Comparison of ENCODE assay signal across 11 mouse cellular contexts in genomic region chr2:167265806-167266205, GRCm38 (mm10). TPM values are rescaled to one million over a fixed set of nuclear protein-coding genes. Genes with fewer than 3 reads are reported as not detected.
DNase-seq lines count a peak whose midpoint lies in the region; ATAC-seq and TF ChIP-seq lines count a peak whose summit lies in the region.
"Had no signal": no experiment of that assay in that cellular context is flagged by ENCODE, and none has a peak within 500 bp of the region (broad histone marks: within the 10 kb centered on the region; RNA-seq: fewer than 3 reads in every experiment).

No protein-coding gene starts in this region.

- H3K27me3 ChIP-seq in lung, embryonic 14.5 days (ENCODE audit: insufficient read depth, low read length), result no peaks in the 10 kb centered on the region
- H3K27me3 ChIP-seq: liver, embryonic 12.5 days had no signal

- ATAC-seq in lung, embryonic 14.5 days (ENCODE audit: insufficient read depth), result no peak
- ATAC-seq: liver, embryonic 12.5 days had no signal

- 40% methylated on average over 4 of the region's 5 CpGs for WGBS in lung, embryonic 14.5 days

- no peak overlapping the region for H3K4me3 ChIP-seq in lung, embryonic 14.5 days (ENCODE audit: low read depth, low read length)
- H3K4me3 ChIP-seq: liver, embryonic 12.5 days had no signal

- H3K9me3 ChIP-seq in lung, embryonic 14.5 days (ENCODE audit: low read depth, low read length), result no peaks in the 10 kb centered on the region
- H3K9me3 ChIP-seq: liver, embryonic 12.5 days had no signal

- no peak overlapping the region for H3K9ac ChIP-seq in lung, embryonic 14.5 days
- H3K9ac ChIP-seq: liver, embryonic 12.5 days had no signal

- H3K4me2 ChIP-seq in lung, embryonic 14.5 days, result no peak overlapping the region
- H3K4me2 ChIP-seq: liver, embryonic 12.5 days had no signal

- TF ChIP-seq CTCF in lung, embryonic 14.5 days (IDR thresholded peaks at IDR 0.05; ENCODE audit: low read depth), result no peak

- H3K27ac ChIP-seq in lung, embryonic 14.5 days (ENCODE audit: low read depth), result no peak overlapping the region
- H3K27ac ChIP-seq: liver, embryonic 12.5 days; stomach, postnatal 0 days had no signal

- no peaks in the 10 kb centered on the region for H3K36me3 ChIP-seq in lung, embryonic 14.5 days (ENCODE audit: insufficient read depth)
- H3K36me3 ChIP-seq: liver, embryonic 12.5 days had no signal

- H3K4me1 ChIP-seq in lung, embryonic 14.5 days (ENCODE audit: insufficient read depth), result peaks cover 2% of the 10 kb centered on the region; the same call in 1 of the 2 replicates
- H3K4me1 ChIP-seq: liver, embryonic 12.5 days had no signal

- DNase-seq in adrenal gland, adult 8-10 months, result peak; percentile 1
- DNase-seq in adrenal gland, postnatal 4 days (ENCODE audit: low spot score in 2 of 2), result no peak
- peak; percentile 16 to 31 for DNase-seq in lung, adult 18-20 months
- DNase-seq in lung, postnatal 25 days (ENCODE audit: low spot score), result no peak
- DNase-seq in adrenal gland, postnatal 14 days, result peak; percentile 22
- DNase-seq in lung, embryonic 14.5 days, result peak; percentile 57
- no peak for DNase-seq in neural tube, embryonic 10.5 days (ENCODE audit: extremely low spot score, low spot score)
- no peak for DNase-seq in layer of hippocampus, adult 9-10 months (ENCODE audit: low spot score)
- DNase-seq: cerebellum, adult 9-11 months had no signal

RNA-seq across cellular contexts. Expression of gene Ptgis, which starts 25.4 kb away (rescaled TPM):
- 10 to 100 TPM; 26.8 to 54.4 (median 40.8) TPM for total RNA-seq in adrenal gland, adult 8-10 months (2022)
- total RNA-seq in adrenal gland, postnatal 4 days (2021), result 10 to 100 TPM; 21.5 to 22.3 TPM
- total RNA-seq in adrenal gland, postnatal 14 days (2021), result 17.1 and 20.4 TPM in 2 replicates
- polyA plus RNA-seq in lung, embryonic 14.5 days (2014; fragmentation: Nextera tagmentation; extraction: Ambion mirVana), result 16.0 and 18.6 TPM in 2 replicates

Comparison
In these comparisons a context has a peak if more than half of its experiments do, and no peak if none do; other contexts are left out.
1. DNase-seq: peak in adrenal gland, adult 8-10 months (single experiment), lung, adult 18-20 months (2 of 2), adrenal gland, postnatal 14 days (single experiment) and lung, embryonic 14.5 days (single experiment); none in adrenal gland, postnatal 4 days (0 of 2), lung, postnatal 25 days (single experiment), neural tube, embryonic 10.5 days (single experiment) and layer of hippocampus, adult 9-10 months (single experiment).